Mouse (Mus musculus): ENCODE measurements at regions not wholly inside any gene's neighbourhood (a gene's known extent, or its start where the extent isn't known, plus 50 kb on each side); places are given as distances from the start of the nearest gene placed in this dataset.

DNA sequence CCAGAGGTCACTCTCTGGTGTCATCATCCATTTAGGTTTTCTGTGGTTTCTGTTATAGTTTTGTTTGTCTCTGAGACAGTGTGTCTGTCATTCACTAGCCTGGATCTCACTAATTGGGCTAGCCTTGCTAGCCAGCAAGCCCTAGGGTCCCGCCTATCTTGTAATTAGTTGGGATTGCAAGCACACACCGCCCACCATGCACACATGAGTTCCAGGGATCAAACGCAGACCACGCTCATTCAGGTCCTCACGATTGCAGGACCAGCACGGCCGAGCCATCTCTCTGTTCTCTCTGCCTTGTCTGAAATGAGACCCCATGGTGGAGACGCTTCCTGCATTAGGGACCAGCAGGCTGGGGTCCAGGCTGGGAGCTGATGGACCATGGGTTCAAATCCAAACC is 60.9 kb upstream of the Igsf21 start:
- DNase-seq: no peak

GRCm38 (mm10) chr4:140304960-140305359 is 58.4 kb upstream of the Igsf21 start:
- no peak for DNase-seq

GRCm38 (mm10) chr4:140301661-140302060 is 55.1 kb upstream of the Igsf21 start:
- peak; percentile 36 for DNase-seq

- peak; percentile 57 for DNase-seq
Measured at GRCm38 (mm10) chr4:140297912-140298620, 51.5 kb upstream of the Igsf21 start.
